Mouse (Mus musculus) MEL (cell line): ENCODE data around the gene Psmb11. TPM values are rescaled to one million over a fixed set of nuclear protein-coding genes. Genes with fewer than 3 reads are reported as not detected.

Source experiments
- DNase-seq: peaks from one replicate; pipeline ENCODE4 v3.0.0; 2011; ENCODE audit warnings: low read depth, low spot score
- H3K27ac ChIP-seq: 2 replicates; pipeline ENCODE4 v1.5.1; 2012; ENCODE audit warnings: low read depth, mild to moderate bottlenecking, control low read depth, low read length, moderate library complexity; ENCODE audit not compliant: control insufficient read depth
- H3K27me3 ChIP-seq, 2 experiments: fragments of 150-350 bp in 1 of 2; sonication (generic) in 1 of 2; 2 replicates each; pipeline ENCODE4 v1.6.1; 2012; ENCODE audit warnings: low read length in 2 of 2, mild to moderate bottlenecking in 2 of 2, improper control_type of control experiment in 1 of 2, moderate library complexity in 1 of 2; ENCODE audit not compliant: insufficient read depth in 2 of 2, control insufficient read depth in 1 of 2
- H3K36me3 ChIP-seq, 2 experiments: 2 replicates each; pipeline ENCODE4 v1.6.1; 2012 to 2014; ENCODE audit warnings: low read length in 2 of 2, improper control_type of control experiment in 1 of 2, inconsistent platforms in 1 of 2, mild to moderate bottlenecking in 1 of 2; ENCODE audit not compliant: insufficient read depth in 2 of 2, control insufficient read depth in 1 of 2
- H3K4me1 ChIP-seq, 2 experiments: fragments of 150-350 bp in 1 of 2; sonication (generic) in 1 of 2; 2 replicates each; pipeline ENCODE4 v1.6.1; 2012; ENCODE audit warnings: low read length in 2 of 2, improper control_type of control experiment in 1 of 2, mild to moderate bottlenecking in 1 of 2; ENCODE audit not compliant: insufficient read depth in 2 of 2, control insufficient read depth in 1 of 2
- H3K4me3 ChIP-seq, 2 experiments: fragments of 150-350 bp in 1 of 2; sonication (generic) in 1 of 2; 2 replicates each; pipeline ENCODE4 v1.5.1; 2012; ENCODE audit warnings: low read depth in 2 of 2, low read length in 2 of 2, mild to moderate bottlenecking in 2 of 2, moderate library complexity in 2 of 2, control low read depth in 1 of 2, improper control_type of control experiment in 1 of 2; ENCODE audit not compliant: control insufficient read depth in 1 of 2, insufficient read depth in 1 of 2
- H3K79me2 ChIP-seq: 2 replicates; pipeline ENCODE4 v1.6.1; 2012; ENCODE audit warnings: mild to moderate bottlenecking, low read length, moderate library complexity; ENCODE audit not compliant: control insufficient read depth, poor library complexity, insufficient read depth
- H3K9ac ChIP-seq: 2 replicates; pipeline ENCODE4 v1.6.1; 2012; ENCODE audit warnings: low read depth, mild to moderate bottlenecking, control low read depth, low read length, moderate library complexity; ENCODE audit not compliant: control insufficient read depth, poor library complexity, severe bottlenecking
- H3K9me3 ChIP-seq: fragments of 150-350 bp; sonication (generic); replicated peaks from 2 replicates; pipeline ENCODE4 v1.6.1; 2012; ENCODE audit warnings: mild to moderate bottlenecking, low read length, improper control_type of control experiment, moderate library complexity; ENCODE audit not compliant: insufficient read depth
- CHD1 ChIP-seq: IDR thresholded peaks from 2 replicates; pipeline ENCODE4 v1.6.1; 2012; ENCODE audit warnings: low read depth, mild to moderate bottlenecking, inconsistent platforms, low read length, improper control_type of control experiment
- CTCF ChIP-seq, 3 experiments: IDR thresholded peaks in 2 of 3; conservative IDR thresholded peaks in 1 of 3; 2 replicates each; pipeline ENCODE4 v1.5.1; 2011 to 2012; ENCODE audit warnings: low read length in 3 of 3, low read depth in 2 of 3, mild to moderate bottlenecking in 2 of 3, improper control_type of control experiment in 1 of 3, inconsistent platforms in 1 of 3, mixed read lengths in 1 of 3, moderate library complexity in 1 of 3; ENCODE audit not compliant: control insufficient read depth in 1 of 3, insufficient read depth in 1 of 3, poor library complexity in 1 of 3, severe bottlenecking in 1 of 3
- ETS1 ChIP-seq: IDR thresholded peaks from 2 replicates; pipeline ENCODE4 v1.6.1; 2012; ENCODE audit warnings: low read depth, mild to moderate bottlenecking, inconsistent platforms, low read length, improper control_type of control experiment, moderate library complexity
- GATA1 ChIP-seq: IDR thresholded peaks from 2 replicates; pipeline ENCODE4 v1.6.1; 2011; ENCODE audit warnings: low read depth, low read length, improper control_type of control experiment
- JUND ChIP-seq: IDR thresholded peaks from 2 replicates; pipeline ENCODE4 v1.6.1; 2011; ENCODE audit warnings: low read depth, mild to moderate bottlenecking, improper control_type of control experiment, low read length
- KAT2A ChIP-seq: conservative IDR thresholded peaks from 2 replicates; pipeline ENCODE4 v1.6.1; 2012; ENCODE audit warnings: low read depth, low read length, improper control_type of control experiment, inconsistent platforms
- MAX ChIP-seq: IDR thresholded peaks from 2 replicates; pipeline ENCODE4 v1.6.1; 2011; ENCODE audit warnings: low read length, improper control_type of control experiment
- MAZ ChIP-seq: IDR thresholded peaks from 2 replicates; pipeline ENCODE4 v1.6.1; 2012; ENCODE audit warnings: low read depth, mild to moderate bottlenecking, inconsistent platforms, low read length, improper control_type of control experiment
- MEF2A ChIP-seq: IDR thresholded peaks from 2 replicates; pipeline ENCODE4 v1.6.1; 2014; ENCODE audit warnings: low read depth, mild to moderate bottlenecking, inconsistent platforms, low read length, improper control_type of control experiment; ENCODE audit not compliant: poor library complexity, insufficient replicate concordance, severe bottlenecking; ENCODE audit errors: extremely low read depth
- NELFE ChIP-seq: IDR thresholded peaks from 2 replicates; pipeline ENCODE4 v1.6.1; 2011; ENCODE audit warnings: low read depth, low read length, improper control_type of control experiment
- NRF1 ChIP-seq: IDR thresholded peaks from 2 replicates; pipeline ENCODE4 v1.6.1; 2014; ENCODE audit warnings: low read depth, mild to moderate bottlenecking, inconsistent platforms, low read length, improper control_type of control experiment, moderate library complexity; ENCODE audit not compliant: poor library complexity, insufficient read depth, severe bottlenecking
- POLR2AphosphoS2 ChIP-seq: IDR thresholded peaks from 2 replicates; pipeline ENCODE4 v1.6.1; 2011; ENCODE audit warnings: low read length, improper control_type of control experiment
- SIN3A ChIP-seq: IDR thresholded peaks from 2 replicates; pipeline ENCODE4 v1.6.1; 2012; ENCODE audit warnings: low read length, improper control_type of control experiment, inconsistent platforms
- SMC3 ChIP-seq: IDR thresholded peaks from 2 replicates; pipeline ENCODE4 v1.6.1; 2011; ENCODE audit warnings: low read depth, low read length, improper control_type of control experiment
- TCF12 ChIP-seq: IDR thresholded peaks from 2 replicates; pipeline ENCODE4 v1.6.1; 2014; ENCODE audit warnings: low read depth, mild to moderate bottlenecking, inconsistent platforms, low read length, improper control_type of control experiment, moderate library complexity
- UBTF ChIP-seq: IDR thresholded peaks from 2 replicates; pipeline ENCODE4 v1.6.1; 2012; ENCODE audit warnings: low read depth, mild to moderate bottlenecking, inconsistent platforms, low read length, improper control_type of control experiment, moderate library complexity, borderline replicate concordance; ENCODE audit not compliant: insufficient read depth
- USF1 ChIP-seq: IDR thresholded peaks from 2 replicates; pipeline ENCODE4 v1.6.1; 2014; ENCODE audit warnings: low read depth, mild to moderate bottlenecking, inconsistent platforms, low read length, improper control_type of control experiment, moderate library complexity
- ZC3H11A ChIP-seq: IDR thresholded peaks from 2 replicates; pipeline ENCODE4 v1.6.1; 2012; ENCODE audit warnings: low read depth, mild to moderate bottlenecking, inconsistent platforms, low read length, improper control_type of control experiment
- ZKSCAN1 ChIP-seq: IDR thresholded peaks from 2 replicates; pipeline ENCODE4 v1.6.1; 2012; ENCODE audit warnings: low read depth, mild to moderate bottlenecking, inconsistent platforms, low read length, improper control_type of control experiment, moderate library complexity
- ZMIZ1 ChIP-seq: IDR thresholded peaks from 2 replicates; pipeline ENCODE4 v1.6.1; 2012; ENCODE audit warnings: low read depth, mild to moderate bottlenecking, inconsistent platforms, low read length, improper control_type of control experiment, moderate library complexity
- polyA plus RNA-seq, 2 experiments: library from polyadenylated mRNA; stranded (reverse) in 1 of 2; unstranded in 1 of 2; fragments of >175 nt in 1 of 2; fragments of >200 nt in 1 of 2; gene quantifications; 2 replicates each; pipeline versions ENCODE4 v1.2.1 to v1.2.4; 2012; ENCODE audit warnings: low replicate concordance in 2 of 2, low read depth in 1 of 2; ENCODE audit not compliant: insufficient read length in 2 of 2, insufficient read depth in 1 of 2, missing spikeins in 1 of 2
- total RNA-seq: library from RNA; depleted of rRNA; stranded (reverse); fragments of 300-350 nt; gene quantifications from 2 replicates; pipeline ENCODE4 v1.2.3, GENCODE M21; 2012

Gene Psmb11
- total and polyA plus RNA-seq, 3 experiments, result 0.06 TPM; not detected in 2

- no peak for DNase-seq
- Histone ChIP-seq H3K4me3 (no peak within 1 kb of the TSS), H3K9me3 (no peaks in the 10 kb centered on the region), H3K27me3 (no peaks in the 10 kb centered on the region)
- TF ChIP-seq SIN3A (no peak), ZMIZ1 (no peak), CTCF (IDR thresholded peaks at IDR 0.05 in 2 of 3, conservative IDR thresholded peaks at IDR 0.05 in 1 of 3; ENCODE audit: control insufficient read depth in 1 of 3, insufficient read depth in 1 of 3, low read depth in 2 of 3, low read length in 3 of 3, poor library complexity in 1 of 3, severe bottlenecking in 1 of 3) (no peak), ZKSCAN1 (no peak), ZC3H11A (no peak), UBTF (no peak), KAT2A (no peak), ETS1 (no peak), MAX (no peak), NELFE (no peak)
- TF ChIP-seq, all 39 proteins: peak for 0
- H3K27ac ChIP-seq, result no peak within 1 kb of the TSS
- H3K36me3 ChIP-seq, result 0 out of 4 replicates have a peak, but pooled peaks cover 0 to 5% of the 10 kb centered on the region in 2 experiments
- H3K79me2 ChIP-seq, result no peaks in the 10 kb centered on the region
- no peak within 1 kb of the TSS for H3K9ac ChIP-seq
- peaks cover 4 to 12% of the 10 kb centered on the region in 2 experiments for H3K4me1 ChIP-seq
Observed at GRCm38 (mm10) chr14:54577089-54577982, 43.9 kb upstream of the Psmb11 start, which contains the start of gene Ajuba. Gene Ajuba, minus strand, starts transcription at chr14:54577558.

- H3K79me2 ChIP-seq, result no peaks in the 10 kb centered on the region
- H3K9ac ChIP-seq, result no peak overlapping the region
- H3K4me1 ChIP-seq, result peaks cover 2 to 6% of the 10 kb centered on the region in 2 experiments
- no peak for DNase-seq
- H3K4me3 ChIP-seq, result no peak overlapping the region
- 0 out of 4 replicates have a peak, but pooled peaks cover 0 to 1% of the 10 kb centered on the region in 2 experiments for H3K36me3 ChIP-seq
- no peaks in the 10 kb centered on the region for H3K27me3 ChIP-seq
- no peak overlapping the region for H3K27ac ChIP-seq
- no peak for TF ChIP-seq MAX
- 0 out of 2 replicates have a peak, but pooled peaks have one; percentile 12 for TF ChIP-seq SMC3
- TF ChIP-seq, all 39 proteins: peak for 1
- no peaks in the 10 kb centered on the region for H3K9me3 ChIP-seq
Observed at GRCm38 (mm10) chr14:54578063-54578462, 43.2 kb upstream of the Psmb11 start.

- Histone ChIP-seq H3K9me3 (no peaks in the 10 kb centered on the region), H3K4me3 (no peak overlapping the region), H3K27me3 (no peaks in the 10 kb centered on the region), H3K36me3 (no peaks in the 10 kb centered on the region), H3K9ac (no peak overlapping the region), H3K4me1 (no peaks in the 10 kb centered on the region; a peak in 1 of 4 replicates), H3K79me2 (no peaks in the 10 kb centered on the region), H3K27ac (no peak overlapping the region)
- no peak for DNase-seq
- no peak for TF ChIP-seq UBTF
- no peak for TF ChIP-seq POLR2AphosphoS2
- no peak for TF ChIP-seq MAZ
- no peak for TF ChIP-seq SMC3
- no peak for TF ChIP-seq ZMIZ1
- TF ChIP-seq CTCF (IDR thresholded peaks at IDR 0.05 in 2 of 3, conservative IDR thresholded peaks at IDR 0.05 in 1 of 3; ENCODE audit: control insufficient read depth in 1 of 3, insufficient read depth in 1 of 3, low read depth in 2 of 3, low read length in 3 of 3, poor library complexity in 1 of 3, severe bottlenecking in 1 of 3), result no peak
- TF ChIP-seq ETS1, result no peak
- no peak for TF ChIP-seq GATA1
- TF ChIP-seq KAT2A, result no peak
- no peak for TF ChIP-seq USF1
- no peak for TF ChIP-seq JUND
- TF ChIP-seq NRF1, result no peak
- TF ChIP-seq TCF12, result no peak
- TF ChIP-seq CHD1, result no peak
- no peak for TF ChIP-seq MEF2A
Observed at GRCm38 (mm10) chr14:54579638-54580037, 41.6 kb upstream of the Psmb11 start.
